Mouse (Mus musculus) kidney, adult 18-20 months (tissue): ENCODE data around the gene Plpp3.
"Not testable (repeated sequence)": the region's sequence is repeated elsewhere in the genome, so short reads cannot be mapped to it uniquely, and the experiment has no call there.

Source experiments
- DNase-seq: peaks from one replicate; pipeline ENCODE4 v3.0.0; 2021

Gene Plpp3

DNA sequence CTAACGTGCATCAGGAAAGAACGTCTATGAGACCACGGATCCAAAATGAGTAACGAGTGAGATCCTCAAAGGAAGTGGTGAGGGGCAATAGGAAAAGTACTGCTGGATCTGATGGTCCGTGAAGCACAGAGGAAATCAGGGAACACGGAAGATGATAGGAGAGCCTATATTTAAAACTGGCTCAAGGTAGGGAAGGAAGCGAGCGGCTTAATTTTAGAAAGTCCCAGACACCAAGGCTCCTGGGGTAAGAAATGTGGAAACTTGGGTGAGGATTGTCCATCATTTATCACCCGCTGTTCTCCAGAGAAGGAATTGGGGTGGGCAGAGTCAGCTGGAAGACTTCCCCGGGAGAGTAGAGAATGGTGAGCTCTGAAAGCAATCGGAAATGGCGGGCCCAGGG, 105.2 kb downstream of the Plpp3 start:
- DNase-seq = peak; percentile 23

- no peak for DNase-seq
Measured at GRCm38 (mm10) chr4:105263600-105263999, 106.5 kb downstream of the Plpp3 start.

DNA sequence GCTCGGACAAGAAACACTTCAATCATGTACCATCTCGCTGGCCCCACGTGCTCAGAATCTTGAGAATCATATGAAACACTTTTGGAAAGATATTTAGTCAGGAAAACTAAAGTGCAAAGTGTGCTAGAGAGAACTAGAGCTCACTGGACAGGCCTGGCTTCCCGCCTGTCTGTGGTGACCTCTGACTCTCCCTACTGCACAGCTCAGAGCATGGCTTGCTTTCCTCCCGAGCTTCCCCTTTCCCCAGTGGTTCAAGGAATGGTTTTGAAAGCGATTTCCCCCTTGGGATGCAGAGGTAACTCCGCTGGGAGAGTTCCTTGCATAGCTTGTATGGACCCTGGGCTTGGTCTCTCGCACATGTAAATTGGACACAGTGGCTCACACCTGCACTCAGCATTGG, 107.9 kb downstream of the Plpp3 start:
- DNase-seq = no peak

DNA sequence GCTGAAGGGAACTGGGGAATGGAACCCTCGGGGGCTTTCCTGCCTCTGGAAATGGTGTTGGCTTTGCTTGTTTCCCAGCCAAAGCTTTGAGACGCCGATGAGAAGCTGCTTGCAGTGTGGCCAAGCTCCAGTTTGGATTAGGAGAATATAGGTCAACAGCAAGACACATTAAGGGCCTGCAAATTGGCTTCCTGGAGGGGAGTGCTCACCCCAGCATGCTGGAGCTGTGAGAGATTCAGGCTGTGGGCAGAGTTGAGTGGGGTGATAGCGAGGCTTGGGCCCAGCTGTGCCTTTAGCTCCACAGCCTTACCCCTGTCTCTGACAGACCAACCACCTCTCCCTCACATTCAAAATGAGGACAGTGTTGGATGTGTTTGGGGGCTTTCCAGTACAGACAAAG, 108.5 kb downstream of the Plpp3 start:
- no peak for DNase-seq

- no peak for DNase-seq
Measured at GRCm38 (mm10) chr4:105268202-105268730, 111.1 kb downstream of the Plpp3 start.

- not testable (repeated sequence) for DNase-seq
Measured at GRCm38 (mm10) chr4:105269398-105269797, 112.3 kb downstream of the Plpp3 start.

- no peak for DNase-seq
Measured at GRCm38 (mm10) chr4:105271166-105271565, 114.0 kb downstream of the Plpp3 start.

DNA sequence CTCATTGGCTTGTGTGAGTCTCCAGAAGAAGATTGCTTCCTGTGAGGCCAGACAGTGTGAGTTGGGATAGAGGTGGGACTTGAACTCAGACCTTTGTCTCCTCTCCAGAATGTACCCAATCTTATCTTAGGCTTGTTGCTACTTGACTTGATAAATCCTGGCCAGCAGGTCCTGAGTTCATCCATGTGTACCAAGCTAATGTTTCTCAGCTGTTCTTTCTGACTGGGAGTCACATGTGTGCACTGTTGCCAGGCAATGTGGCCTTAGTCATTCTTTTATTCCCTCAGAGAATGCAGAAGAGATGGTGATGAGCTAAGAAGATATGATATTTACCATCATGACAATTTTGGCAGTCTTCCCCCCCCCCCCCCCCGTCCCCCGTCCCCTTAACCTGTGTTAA, 115.9 kb downstream of the Plpp3 start:
- no peak for DNase-seq

- no peak for DNase-seq
Measured at GRCm38 (mm10) chr4:105273486-105273885, 116.3 kb downstream of the Plpp3 start.

GRCm38 (mm10) chr4:105275616-105276015, 118.5 kb downstream of the Plpp3 start:
- peak; percentile 23 for DNase-seq

DNA sequence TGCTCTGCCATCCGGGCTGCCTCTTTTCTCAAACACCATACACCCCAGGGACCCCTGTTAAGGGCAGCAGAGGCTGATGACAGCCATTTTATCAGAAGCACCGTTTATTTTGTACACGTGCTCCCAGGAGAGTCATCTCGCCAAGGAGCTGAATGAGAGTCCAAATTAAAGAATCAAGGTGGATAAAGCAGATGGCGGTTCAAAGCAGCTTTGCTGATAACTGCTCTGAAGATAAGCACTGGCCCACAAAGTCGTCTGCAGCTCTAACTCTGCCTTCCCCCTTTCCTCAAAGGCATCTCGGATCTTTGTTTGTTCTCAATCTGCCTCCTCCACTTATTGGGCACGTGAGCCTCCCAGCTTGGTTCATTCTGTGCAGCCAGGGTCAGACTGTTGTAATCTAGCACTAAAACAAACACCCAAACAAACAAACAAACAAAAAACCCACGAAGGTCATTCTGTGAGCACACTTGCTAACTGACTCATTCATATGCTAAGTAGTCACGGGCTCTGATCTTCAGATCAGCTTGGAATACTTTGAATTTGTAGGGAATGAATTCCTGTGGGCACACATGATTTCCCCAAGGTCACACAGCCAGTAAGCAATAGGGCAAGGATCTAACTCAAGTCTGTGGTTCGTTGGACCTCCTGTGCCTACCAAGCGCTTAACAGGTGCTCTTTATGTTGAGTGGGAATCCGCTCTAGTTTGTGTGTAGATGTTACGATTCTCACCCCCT, 119.1 kb downstream of the Plpp3 start:
- DNase-seq = peak; percentile 30

- no peak for DNase-seq
Measured at GRCm38 (mm10) chr4:105278161-105278560, 121.0 kb downstream of the Plpp3 start.

DNA sequence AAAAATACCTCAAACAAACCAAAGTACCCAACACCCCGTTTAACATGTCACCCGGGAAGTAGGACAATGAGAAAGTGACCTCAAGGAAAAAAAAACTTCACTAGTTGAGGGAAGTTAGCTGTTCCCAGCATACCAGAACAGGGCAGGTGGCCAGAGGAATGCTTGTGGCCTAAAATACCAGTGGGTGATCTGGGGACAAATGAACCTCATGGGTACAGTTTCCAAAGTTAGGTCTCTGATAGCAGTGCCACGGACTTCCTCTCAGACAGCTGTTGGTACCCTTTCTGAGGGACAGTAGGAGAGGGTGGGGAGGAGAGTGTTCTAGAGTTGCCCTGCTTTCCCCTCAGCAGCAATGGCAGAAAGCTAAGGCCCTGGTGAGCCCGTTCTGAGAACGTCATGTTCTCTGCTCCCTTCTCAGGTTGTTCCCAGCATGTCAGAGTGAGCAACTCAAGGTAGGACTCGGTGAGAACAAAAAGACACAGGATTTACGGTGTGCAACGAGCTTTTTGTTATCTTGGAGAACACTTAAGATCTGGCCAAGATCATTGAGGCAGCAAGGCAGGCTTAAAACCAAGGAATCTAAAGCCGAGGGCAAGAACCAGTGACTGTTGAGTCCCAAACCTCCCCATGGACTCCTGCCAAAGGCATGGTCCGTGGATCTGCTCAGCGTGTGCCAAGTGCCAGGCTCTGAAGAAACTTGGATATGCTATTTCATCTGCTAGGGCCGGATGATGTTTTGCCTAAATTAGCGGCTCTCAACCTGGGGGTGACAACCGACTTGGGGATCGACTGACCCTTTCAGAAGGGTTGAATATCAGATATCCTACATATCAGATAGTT, 121.6 kb downstream of the Plpp3 start:
- DNase-seq = peak; percentile 65

GRCm38 (mm10) chr4:105279806-105280205, 122.7 kb downstream of the Plpp3 start:
- peak; percentile 71 for DNase-seq

DNA sequence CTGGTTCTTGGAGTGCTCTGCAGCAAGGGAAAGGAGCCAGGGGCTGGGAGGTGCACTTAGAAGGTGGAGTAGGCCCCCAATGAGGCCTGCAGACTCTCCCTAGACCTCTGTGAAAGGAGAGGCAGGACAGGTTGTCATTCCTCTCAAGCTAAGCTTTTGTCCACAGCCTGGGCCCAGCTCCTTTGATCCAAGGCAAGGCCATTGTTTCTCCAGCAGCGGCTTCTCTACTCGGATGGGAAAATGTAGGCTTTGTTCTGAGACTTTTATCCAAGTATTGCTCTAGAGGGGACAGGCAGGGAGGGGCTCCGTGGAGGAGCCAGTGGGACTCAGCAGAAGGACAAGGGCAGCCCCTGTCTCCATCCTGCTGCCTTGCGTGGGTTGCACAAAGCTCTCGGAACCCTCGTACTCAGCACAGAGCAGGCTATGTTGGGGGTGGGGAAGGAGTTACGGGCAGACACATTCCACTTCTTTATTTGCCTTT, 124.6 kb downstream of the Plpp3 start:
- DNase-seq = no peak
